Mouse (Mus musculus) myocyte (in vitro differentiated cells): Measurements from ENCODE around the gene Mtfr2. TPM values are rescaled to one million over a fixed set of nuclear protein-coding genes. Genes with fewer than 3 reads are reported as not detected.

ENCODE experiments used
- H3K27me3 ChIP-seq: one replicate; pipeline ENCODE4 v1.6.1; 2011; ENCODE audit not compliant: control insufficient read depth, insufficient read depth, insufficient read length
- H3K36me3 ChIP-seq: one replicate; pipeline ENCODE4 v1.6.1; 2011; ENCODE audit not compliant: control insufficient read depth, insufficient read depth
- H3K4me2 ChIP-seq: one replicate; pipeline ENCODE4 v1.6.1; 2011; ENCODE audit warnings: low read depth, control low read depth
- H3K4me3 ChIP-seq: one replicate; pipeline ENCODE4 v1.5.1; 2011; ENCODE audit warnings: mild to moderate bottlenecking, control low read depth, moderate library complexity
- H3K79me2 ChIP-seq: one replicate; pipeline ENCODE4 v1.6.1; 2011; ENCODE audit not compliant: control insufficient read depth, insufficient read depth
- H3ac ChIP-seq: one replicate; pipeline ENCODE4 v1.6.1; 2011; ENCODE audit not compliant: control insufficient read depth, insufficient read length
- CEBPB ChIP-seq: IDR thresholded peaks from 2 replicates; pipeline ENCODE4 v1.6.1; 2011; ENCODE audit warnings: mild to moderate bottlenecking, moderate library complexity; ENCODE audit not compliant: poor library complexity, insufficient read depth, severe bottlenecking
- E2F4 ChIP-seq: IDR thresholded peaks from one replicate; pipeline ENCODE4 v1.6.1; 2011; ENCODE audit warnings: mild to moderate bottlenecking, control low read depth, moderate library complexity; ENCODE audit not compliant: insufficient read depth
- MAX ChIP-seq: IDR thresholded peaks from one replicate; pipeline ENCODE4 v1.6.1; 2011; ENCODE audit warnings: low read depth, mild to moderate bottlenecking, control low read depth
- MYOD1 ChIP-seq, 3 experiments: IDR thresholded peaks; one replicate each; pipeline ENCODE4 v1.6.1; 2011; ENCODE audit warnings: control low read depth in 2 of 3, low read depth in 2 of 3, mild to moderate bottlenecking in 2 of 3, moderate library complexity in 1 of 3; ENCODE audit not compliant: insufficient read length in 2 of 3, control insufficient read depth in 1 of 3
- MYOG ChIP-seq, 3 experiments: IDR thresholded peaks; one replicate each; pipeline ENCODE4 v1.6.1; 2011; ENCODE audit warnings: control low read depth in 2 of 3, low read depth in 2 of 3, mild to moderate bottlenecking in 2 of 3; ENCODE audit not compliant: insufficient read length in 2 of 3, control insufficient read depth in 1 of 3, insufficient read depth in 1 of 3
- POLR2A ChIP-seq: IDR thresholded peaks from one replicate; pipeline ENCODE4 v1.6.1; 2011; ENCODE audit warnings: low read depth, mild to moderate bottlenecking, control low read depth, moderate library complexity; ENCODE audit not compliant: insufficient read length
- POLR2AphosphoS2 ChIP-seq: IDR thresholded peaks from one replicate; pipeline ENCODE4 v1.6.1; 2011; ENCODE audit warnings: low read depth, control low read depth; ENCODE audit not compliant: insufficient read length
- REST ChIP-seq: IDR thresholded peaks from one replicate; pipeline ENCODE4 v1.6.1; 2011; ENCODE audit warnings: mild to moderate bottlenecking, control low read depth, moderate library complexity; ENCODE audit not compliant: insufficient read depth, insufficient read length
- SRF ChIP-seq: IDR thresholded peaks from one replicate; pipeline ENCODE4 v1.6.1; 2011; ENCODE audit warnings: low read depth; ENCODE audit not compliant: control insufficient read depth, insufficient read length
- TCF12 ChIP-seq: IDR thresholded peaks from one replicate; pipeline ENCODE4 v1.6.1; 2011; ENCODE audit warnings: mild to moderate bottlenecking, control low read depth; ENCODE audit not compliant: poor library complexity, insufficient read depth, severe bottlenecking
- TCF3 ChIP-seq: IDR thresholded peaks from one replicate; pipeline ENCODE4 v1.6.1; 2011; ENCODE audit warnings: low read depth, control low read depth; ENCODE audit not compliant: insufficient read length
- USF1 ChIP-seq: IDR thresholded peaks from one replicate; pipeline ENCODE4 v1.6.1; 2011; ENCODE audit warnings: low read depth, mild to moderate bottlenecking, control low read depth, moderate library complexity
- polyA plus RNA-seq: library from polyadenylated mRNA; unstranded; fragments of >200 nt; fragmentation: generic; extraction: Trizol; gene quantifications from one replicate; pipeline ENCODE4 v1.2.1, GENCODE M21; 2012; ENCODE audit warnings: missing spikeins

The Mtfr2 gene
- polyA plus RNA-seq, 1 experiment: 1.3 TPM

- H3K4me2 ChIP-seq: no peak overlapping the region
- no peaks in the 10 kb centered on the region for H3K27me3 ChIP-seq
- no peaks in the 10 kb centered on the region for H3K36me3 ChIP-seq
- no peak overlapping the region for H3ac ChIP-seq
- TF ChIP-seq MAX (no peak), POLR2AphosphoS2 (no peak), POLR2A (no peak), TCF12 (no peak), SRF (no peak), REST (no peak), MYOG (IDR thresholded peaks at IDR 0.05; ENCODE audit: control insufficient read depth in 1 of 3, insufficient read depth in 1 of 3, insufficient read length in 2 of 3, low read depth in 2 of 3) (no peak), MYOD1 (IDR thresholded peaks at IDR 0.05; ENCODE audit: control insufficient read depth in 1 of 3, insufficient read length in 2 of 3, low read depth in 2 of 3) (no peak)
- no peak overlapping the region for H3K4me3 ChIP-seq
- H3K79me2 ChIP-seq: no peaks in the 10 kb centered on the region
Measured at GRCm38 (mm10) chr10:20402941-20403340, 55.4 kb downstream of the Mtfr2 start.

DNA sequence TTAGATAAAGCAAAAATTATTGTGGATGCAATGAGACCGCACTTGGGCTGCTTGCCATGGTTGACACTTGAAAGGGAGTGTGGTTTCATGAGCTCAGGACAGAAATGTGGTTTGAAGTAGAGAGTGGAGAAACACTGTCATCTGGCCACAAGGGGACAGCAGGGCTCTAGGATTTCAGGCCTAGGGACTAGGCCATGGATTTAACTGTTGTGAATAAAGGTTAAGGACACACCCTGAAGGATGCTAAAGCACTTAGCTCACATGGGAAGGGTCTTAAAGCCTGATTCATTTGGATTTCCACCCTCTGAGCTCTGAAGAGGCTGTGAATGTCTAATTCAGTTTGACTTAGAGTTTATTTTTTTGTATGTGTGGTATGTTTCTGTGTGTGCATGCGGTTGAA, 57.9 kb downstream of the Mtfr2 start:
- TF ChIP-seq MYOD1 (IDR thresholded peaks at IDR 0.05; ENCODE audit: control insufficient read depth in 1 of 3, insufficient read length in 2 of 3, low read depth in 2 of 3): no peak
- no peak for TF ChIP-seq MYOG (IDR thresholded peaks at IDR 0.05; ENCODE audit: control insufficient read depth in 1 of 3, insufficient read depth in 1 of 3, insufficient read length in 2 of 3, low read depth in 2 of 3)
- TF ChIP-seq CEBPB: no peak
- TF ChIP-seq POLR2AphosphoS2: no peak
- no peak for TF ChIP-seq REST
- TF ChIP-seq MAX: no peak
- TF ChIP-seq USF1: no peak
- no peak for TF ChIP-seq POLR2A
- no peak for TF ChIP-seq TCF12
- TF ChIP-seq SRF: no peak
- TF ChIP-seq E2F4: no peak
- TF ChIP-seq TCF3: no peak
- H3ac ChIP-seq: no peak overlapping the region
- no peaks in the 10 kb centered on the region for H3K79me2 ChIP-seq
- H3K27me3 ChIP-seq: no peaks in the 10 kb centered on the region
- H3K36me3 ChIP-seq: no peaks in the 10 kb centered on the region
- no peak overlapping the region for H3K4me2 ChIP-seq
- no peak overlapping the region for H3K4me3 ChIP-seq

DNA sequence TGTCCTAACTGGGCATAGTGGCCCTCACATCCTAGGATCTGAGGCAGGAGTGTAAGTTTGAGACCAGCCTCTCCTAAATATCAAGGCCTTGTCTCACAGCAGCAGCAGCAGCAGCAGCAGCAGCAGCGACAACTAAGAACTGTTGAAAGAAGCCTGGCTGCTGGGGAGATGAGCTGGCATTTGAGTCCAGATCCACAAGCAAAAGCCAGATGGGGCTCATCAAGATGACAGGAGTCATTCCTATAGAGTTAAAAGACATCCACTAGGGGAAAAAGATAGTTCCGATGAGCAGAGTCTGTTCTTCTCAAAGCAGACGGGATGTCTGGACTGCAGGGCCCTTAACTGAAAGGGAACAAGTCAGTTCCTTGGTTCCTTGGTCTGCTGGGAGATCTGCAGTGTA, 60.8 kb downstream of the Mtfr2 start:
- TF ChIP-seq USF1 (no peak), CEBPB (no peak), REST (no peak), E2F4 (no peak), POLR2A (no peak), SRF (no peak), MYOD1 (IDR thresholded peaks at IDR 0.05; ENCODE audit: control insufficient read depth in 1 of 3, insufficient read length in 2 of 3, low read depth in 2 of 3) (no peak), TCF3 (no peak), MYOG (IDR thresholded peaks at IDR 0.05; ENCODE audit: control insufficient read depth in 1 of 3, insufficient read depth in 1 of 3, insufficient read length in 2 of 3, low read depth in 2 of 3) (no peak)
- Histone ChIP-seq H3K4me2 (no peak overlapping the region), H3K36me3 (no peaks in the 10 kb centered on the region)

GRCm38 (mm10) chr10:20409181-20409580, 61.6 kb downstream of the Mtfr2 start:
- Histone ChIP-seq H3K27me3 (no peaks in the 10 kb centered on the region), H3K4me3 (no peak overlapping the region), H3ac (no peak overlapping the region), H3K36me3 (no peaks in the 10 kb centered on the region), H3K79me2 (no peaks in the 10 kb centered on the region), H3K4me2 (no peak overlapping the region)
- TF ChIP-seq REST (no peak), USF1 (peak; percentile 39), E2F4 (no peak), TCF12 (no peak), MYOG (IDR thresholded peaks at IDR 0.05; ENCODE audit: control insufficient read depth in 1 of 3, insufficient read depth in 1 of 3, insufficient read length in 2 of 3, low read depth in 2 of 3) (no peak)

More for the DNA sequence above, 60.8 kb downstream of the Mtfr2 start:
- Histone ChIP-seq H3ac (no peak overlapping the region), H3K27me3 (no peaks in the 10 kb centered on the region), H3K79me2 (no peaks in the 10 kb centered on the region), H3K4me3 (no peak overlapping the region)

Other genes with a start within 250 kb of the Mtfr2 start
- 0.01 TPM for gene Map7, start 199.3 kb upstream of the Mtfr2 start, polyA plus RNA-seq
- gene Bclaf1, start 35.3 kb upstream of the Mtfr2 start, polyA plus RNA-seq: 12.5 TPM